Mouse (Mus musculus): ENCODE data around the gene Adprm.

GRCm38 (mm10) chr11:67048496-67048895 lies 3.9 kb downstream of the Adprm start:
- TF ChIP-seq MAX (IDR thresholded peaks at IDR 0.05; ENCODE audit: low read depth) (no peak), POLR2A (IDR thresholded peaks at IDR 0.05; ENCODE audit: insufficient read length, low read depth) (no peak), REST (IDR thresholded peaks at IDR 0.05; ENCODE audit: insufficient read depth, insufficient read length) (no peak), E2F4 (IDR thresholded peaks at IDR 0.05; ENCODE audit: insufficient read depth) (no peak), MYOG (IDR thresholded peaks at IDR 0.05; ENCODE audit: control insufficient read depth in 1 of 3, insufficient read depth in 1 of 3, insufficient read length in 2 of 3, low read depth in 2 of 3) (no peak)

Measured in myocyte (in vitro differentiated cells).